Mouse (Mus musculus) thymus, postnatal 14 days (tissue): ENCODE measurements around the gene Ahctf1.
"Not testable (repeated sequence)": the region's sequence is repeated elsewhere in the genome, so short reads cannot be mapped to it uniquely, and the experiment has no call there.

Source experiments
- DNase-seq: peaks from one replicate; pipeline ENCODE4 v3.0.0; 2021

Ahctf1 gene

DNA sequence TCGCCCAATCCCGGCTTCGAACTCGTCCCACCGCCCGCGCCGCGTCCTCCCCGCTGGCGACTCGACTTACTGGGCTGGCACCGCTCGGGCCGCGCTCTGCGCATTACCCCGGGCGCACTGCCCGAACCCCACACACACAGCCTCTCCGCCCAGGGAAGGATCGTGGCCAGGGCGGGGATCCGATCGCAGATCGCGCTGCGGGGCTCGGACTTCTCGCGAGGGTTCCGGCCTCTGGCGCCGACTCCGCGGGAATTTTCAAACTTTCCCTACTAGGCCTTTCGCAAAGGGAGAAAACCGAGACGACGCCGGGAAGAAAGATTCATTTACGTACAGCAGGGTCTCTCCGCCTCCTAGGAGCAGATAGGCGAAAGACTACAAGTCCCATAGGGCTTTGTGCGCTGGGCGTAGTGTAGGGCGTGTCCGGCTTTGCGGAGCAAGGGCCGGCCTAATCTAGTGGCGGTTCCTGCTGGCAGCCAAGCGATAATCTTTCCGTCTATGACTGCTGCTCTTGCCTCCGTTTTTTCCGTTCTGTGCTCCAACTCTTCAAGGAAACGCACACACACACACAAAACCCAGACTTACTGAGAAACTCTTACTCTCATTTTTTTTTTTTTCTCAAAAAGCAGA is at the start of gene Ahctf1:
Ahctf1 (minus strand) TSS at position 168 of the 627 bp plus-strand sequence.
- DNase-seq = peak; percentile 93

DNA sequence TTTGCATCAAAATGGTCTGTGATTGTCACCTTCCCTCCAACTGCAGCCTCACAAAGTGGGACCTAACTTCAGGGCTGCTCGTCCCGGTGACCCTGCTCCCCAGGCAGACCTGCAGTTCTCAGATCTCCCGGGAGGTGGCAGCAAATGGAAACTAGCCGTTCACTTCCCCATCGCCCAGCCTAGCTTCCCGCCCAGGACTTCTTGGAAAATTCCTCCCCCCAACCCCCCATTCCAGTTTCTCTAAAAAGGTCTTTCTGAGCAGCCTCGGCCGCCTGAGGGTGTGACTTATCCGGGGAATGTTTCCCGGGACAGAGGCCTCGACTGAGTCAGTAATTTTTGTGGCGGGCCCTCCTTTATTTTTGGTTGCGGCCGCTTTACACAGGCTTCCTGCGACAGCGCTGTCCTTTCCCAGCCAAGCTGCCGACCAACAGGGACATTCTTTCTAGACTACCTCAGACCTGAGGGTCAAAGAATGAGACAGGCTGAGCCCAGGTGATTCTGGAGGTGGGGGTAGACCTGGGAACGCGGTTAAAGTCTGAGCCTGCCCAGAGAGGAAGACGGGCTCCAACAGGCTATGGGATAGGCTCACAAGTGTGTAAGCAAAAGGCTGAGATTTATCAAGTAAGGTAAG is 44.4 kb upstream of the Ahctf1 start:
- peak; percentile 81 for DNase-seq

DNA sequence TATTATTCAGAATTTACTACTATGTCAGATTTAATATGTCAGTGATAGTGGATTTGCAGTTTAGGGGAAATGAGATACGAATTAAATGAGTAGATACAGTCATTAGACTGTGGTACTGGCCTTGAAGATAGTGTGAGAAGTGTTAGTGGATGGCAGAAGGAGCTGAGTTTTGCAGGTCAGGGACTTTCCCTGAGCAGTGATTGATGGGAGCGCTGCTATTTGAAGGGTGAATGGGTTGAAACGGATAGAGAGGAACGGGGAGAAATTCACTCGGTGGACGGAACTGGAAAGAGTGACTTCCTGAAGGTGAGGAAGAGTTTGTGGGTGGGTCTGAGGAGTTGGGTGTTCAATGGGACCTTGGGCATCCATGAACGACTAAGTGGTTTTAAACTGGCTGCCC is 43.7 kb upstream of the Ahctf1 start:
- no peak for DNase-seq

DNA sequence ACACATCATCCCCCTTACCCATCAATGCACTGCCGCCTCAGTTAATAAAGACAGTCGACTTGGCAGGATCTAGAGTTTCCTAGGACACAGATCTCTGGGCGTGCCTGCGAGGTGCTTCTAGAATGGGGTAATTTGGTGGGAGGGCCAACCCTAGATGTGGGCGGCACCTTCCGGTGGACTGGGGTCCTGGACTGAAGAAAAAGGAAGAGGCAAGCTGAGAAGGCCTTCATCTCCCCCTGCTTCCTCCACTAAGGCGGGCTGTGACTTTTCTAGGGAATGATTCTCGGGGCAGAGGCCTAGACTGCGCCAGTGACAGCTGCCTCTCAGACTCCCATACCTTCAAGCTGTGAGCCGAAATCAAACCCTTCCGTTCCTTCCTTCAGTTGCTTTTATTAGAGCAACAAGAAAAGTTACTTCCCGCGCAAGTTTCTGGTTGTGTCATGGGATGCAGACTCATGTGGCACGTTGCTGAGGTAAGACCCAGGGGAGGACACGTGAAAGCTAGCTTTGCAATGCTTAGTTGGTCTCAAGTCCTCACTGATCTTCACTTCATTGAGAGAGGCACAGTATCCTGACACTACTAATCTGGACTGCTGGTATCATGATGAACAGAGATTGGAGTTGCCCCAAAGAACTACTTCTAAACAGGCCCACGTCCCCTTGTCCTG is 42.5 kb upstream of the Ahctf1 start:
- DNase-seq = no peak

DNA sequence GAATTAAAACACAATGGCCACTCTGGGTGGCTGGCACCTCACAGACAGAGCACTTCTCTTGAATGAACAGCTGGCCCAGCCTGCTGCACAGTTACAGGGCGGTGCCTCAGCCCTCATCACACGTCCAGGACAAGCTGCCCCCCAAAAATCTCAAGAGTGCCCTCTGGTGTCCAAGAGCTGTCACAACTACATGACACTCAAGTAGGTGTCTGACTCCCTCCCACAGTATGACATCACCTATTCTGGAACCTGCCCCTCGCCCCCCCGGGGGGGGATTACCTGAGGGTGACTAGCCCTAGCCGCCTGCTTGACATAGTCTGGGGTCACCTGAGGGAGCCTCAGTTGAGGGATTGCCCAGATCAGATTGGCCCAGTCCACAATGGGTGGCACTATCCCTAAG is 41.4 kb upstream of the Ahctf1 start:
- DNase-seq = peak; percentile 80

DNA sequence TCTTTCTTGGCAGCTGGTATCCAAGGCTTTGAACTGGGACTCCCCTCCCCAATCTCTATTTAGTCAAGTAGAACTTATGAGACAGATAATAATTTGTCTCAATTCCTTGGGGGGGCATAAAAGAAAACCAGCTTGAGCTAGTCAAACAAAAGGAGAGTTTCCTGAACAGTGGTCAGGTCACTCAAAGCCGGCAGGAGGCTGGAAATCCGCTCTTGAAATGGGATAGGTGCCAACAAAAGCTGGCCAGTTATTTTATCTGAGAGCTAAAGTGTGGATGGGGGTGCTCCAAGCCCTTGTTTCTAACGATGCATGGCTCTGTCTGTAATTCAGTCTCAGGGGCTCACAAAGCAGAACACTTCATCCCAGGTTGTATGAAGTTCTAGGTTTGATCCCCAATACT is 40.5 kb upstream of the Ahctf1 start:
- DNase-seq = no peak

DNA sequence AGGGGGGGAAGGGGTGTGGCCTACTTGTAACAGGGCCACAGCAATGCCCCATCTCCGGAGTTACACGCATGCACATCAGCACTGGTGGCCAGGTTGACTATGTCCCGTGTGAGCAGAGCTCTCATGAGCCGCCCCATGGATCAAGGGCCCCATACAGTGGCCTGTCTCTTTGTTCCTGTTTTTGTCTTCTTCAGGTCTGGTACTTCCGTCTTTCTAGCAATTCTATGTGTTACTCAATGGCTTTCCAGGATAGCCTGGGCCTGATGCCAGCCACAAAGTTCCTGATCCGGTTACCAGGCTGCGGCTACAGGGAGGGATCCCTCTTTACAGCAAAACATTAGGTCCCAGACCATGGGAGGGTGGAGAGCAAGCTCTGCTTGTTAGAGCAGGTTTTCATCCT is 39.1 kb upstream of the Ahctf1 start:
- DNase-seq = no peak

DNA sequence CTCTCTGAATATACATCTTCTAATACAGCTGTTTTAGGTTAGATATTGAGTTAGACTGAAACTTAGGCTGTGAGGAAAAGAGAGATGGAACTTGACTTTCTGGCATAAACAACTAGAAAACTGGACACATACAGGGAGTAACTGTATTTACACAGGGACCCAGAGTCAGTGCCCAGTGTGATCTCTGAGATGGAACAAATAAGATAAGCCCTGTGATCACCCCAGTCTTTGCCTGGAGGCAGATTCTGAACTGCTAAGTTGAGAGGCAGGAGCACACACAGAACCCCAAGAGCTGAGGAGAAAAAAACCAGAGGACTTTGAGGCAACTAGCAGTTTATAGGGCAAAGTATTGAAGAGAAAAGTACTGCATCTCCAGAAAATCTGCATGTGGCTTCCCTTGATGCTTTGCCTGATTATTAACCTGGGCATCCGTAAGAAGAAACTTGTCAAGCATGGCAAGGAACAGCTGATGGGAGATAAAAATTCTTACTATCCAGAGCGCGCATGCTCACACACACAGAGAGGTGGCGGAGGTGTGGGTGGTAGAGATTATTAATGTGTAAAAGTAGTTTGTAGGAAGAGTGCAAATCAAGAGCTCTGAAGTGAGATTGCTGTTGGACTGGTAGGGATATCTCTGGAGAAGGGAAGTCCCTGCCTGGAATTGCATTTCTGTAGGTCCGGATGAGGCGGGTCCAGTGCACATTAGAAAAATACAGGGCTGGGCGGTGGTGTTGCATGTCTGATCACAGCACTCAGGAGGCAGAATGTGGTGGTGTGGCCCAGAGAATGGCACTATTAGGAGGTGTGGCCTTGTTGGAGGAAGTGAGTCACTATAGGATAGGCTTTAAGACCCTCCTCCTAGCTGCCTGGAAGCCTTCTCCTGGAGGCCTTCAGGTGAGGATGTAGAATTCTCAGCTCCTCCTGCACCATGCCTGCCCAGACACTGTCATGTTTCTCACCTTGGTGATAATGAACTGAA is 33.2 kb upstream of the Ahctf1 start:
- no peak for DNase-seq

DNA sequence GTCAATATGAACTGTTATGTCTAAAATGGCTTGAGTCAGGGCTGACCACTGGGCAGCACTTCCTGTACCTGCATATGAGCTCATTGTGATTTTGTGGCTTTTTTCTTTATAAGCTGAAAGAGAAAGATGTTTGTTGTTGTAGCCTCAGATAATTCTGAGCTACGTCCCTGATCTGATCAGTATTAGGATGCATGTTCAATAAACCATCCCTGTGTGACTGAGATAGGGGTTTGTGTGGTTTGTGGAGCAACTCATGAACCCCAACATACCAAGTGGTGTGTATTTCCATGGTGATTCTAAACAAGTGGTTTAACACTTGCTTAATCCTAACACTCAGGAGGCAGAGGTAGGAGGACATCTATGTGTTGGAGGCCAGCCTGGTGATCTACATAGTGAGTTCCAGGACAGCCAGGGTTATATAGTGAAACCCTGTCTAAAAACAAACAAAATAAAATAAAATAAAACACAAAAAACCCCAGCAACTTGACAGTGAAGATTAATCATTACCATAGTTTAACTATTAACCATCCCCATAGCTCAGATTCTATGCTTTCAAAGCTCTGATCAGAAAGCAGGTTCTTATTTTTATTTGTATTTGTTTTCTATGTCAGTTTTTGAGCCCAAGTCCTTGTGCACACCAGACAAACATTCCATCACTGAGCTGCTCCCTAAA is 32.4 kb upstream of the Ahctf1 start:
- no peak for DNase-seq

DNA sequence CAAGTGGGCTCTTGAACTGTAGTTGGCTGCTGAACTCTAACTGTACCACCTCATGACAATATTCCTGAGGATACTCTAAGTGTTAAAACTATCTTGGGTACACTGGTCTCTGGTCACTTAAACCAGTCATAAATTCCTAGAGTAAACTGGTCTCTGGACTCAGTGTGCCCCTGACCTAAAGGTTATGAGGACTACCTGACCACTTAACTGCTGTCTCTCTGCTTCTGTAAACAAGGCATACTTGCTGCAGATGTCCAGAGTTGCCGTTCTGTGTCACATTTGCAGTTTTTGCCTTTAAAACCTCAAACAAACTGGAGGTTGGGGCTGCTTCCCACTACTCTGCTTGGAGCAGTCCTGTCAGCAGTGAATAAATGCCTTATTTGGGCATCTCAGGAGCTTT is 30.1 kb upstream of the Ahctf1 start:
- DNase-seq = no peak

DNA sequence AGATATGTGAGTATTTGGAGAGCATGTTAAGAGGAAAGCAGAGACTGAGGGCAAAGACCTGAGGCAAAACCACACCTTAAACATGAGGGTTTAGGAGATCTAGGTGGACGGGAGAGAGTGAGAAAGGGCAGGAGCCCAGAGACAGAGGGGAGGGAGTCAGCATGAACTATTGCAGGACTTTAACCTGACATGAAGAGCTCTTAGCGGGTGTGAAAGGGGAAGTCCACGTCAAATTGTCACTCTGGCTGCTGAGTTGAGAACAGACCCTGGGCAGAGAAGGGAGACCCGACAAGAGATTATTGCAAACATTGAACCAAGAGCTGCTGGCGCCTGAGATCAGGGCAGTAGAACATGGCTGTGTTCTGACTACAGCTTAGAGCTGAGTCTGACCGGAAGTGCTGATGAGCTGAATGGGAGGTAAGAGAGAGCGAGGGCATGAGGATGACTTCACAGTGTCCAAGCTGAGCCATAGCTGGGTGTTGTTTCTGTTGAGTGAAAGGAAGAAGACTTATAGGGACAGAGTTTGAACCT is 29.3 kb upstream of the Ahctf1 start:
- no peak for DNase-seq

DNA sequence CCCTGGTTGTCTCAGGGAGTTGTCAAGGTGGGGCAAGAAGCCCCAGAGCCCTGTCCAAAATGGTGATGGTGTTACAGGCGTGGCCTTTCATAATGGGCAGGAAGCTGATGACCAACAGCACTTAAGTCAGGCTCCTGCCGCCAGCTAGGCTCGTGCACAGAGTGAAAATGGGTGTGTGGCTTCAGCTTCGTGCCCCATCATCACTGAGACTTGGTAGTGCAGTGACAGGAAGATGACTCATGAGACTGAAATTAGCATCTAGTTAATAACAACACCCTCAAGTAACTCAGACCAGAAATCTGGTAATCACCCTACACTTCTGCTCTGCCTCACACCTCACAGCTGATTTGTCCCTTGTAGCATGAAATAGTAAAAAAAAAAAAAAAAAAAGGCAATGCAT is 25.4 kb upstream of the Ahctf1 start:
- no peak for DNase-seq

DNA sequence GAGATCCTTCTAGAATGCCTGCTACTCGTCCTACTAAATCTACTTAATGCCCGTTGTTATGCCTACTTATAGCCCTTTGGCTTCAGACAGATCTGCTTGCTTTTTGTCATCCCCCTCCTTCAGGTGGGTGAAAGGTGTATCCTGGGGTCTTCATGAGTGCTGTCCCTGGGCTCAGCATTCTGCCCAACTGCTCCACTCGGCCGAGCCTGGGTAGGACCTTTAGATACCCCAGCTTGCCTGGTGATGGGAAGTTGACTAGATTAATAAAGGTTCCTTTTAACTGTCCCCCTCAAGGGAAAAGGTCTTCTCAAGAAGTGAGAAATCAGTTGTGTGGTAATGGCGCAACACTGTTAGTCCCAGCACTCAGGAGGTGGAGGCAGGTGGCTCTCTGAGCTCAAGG is 24.6 kb upstream of the Ahctf1 start:
- DNase-seq = no peak

DNA sequence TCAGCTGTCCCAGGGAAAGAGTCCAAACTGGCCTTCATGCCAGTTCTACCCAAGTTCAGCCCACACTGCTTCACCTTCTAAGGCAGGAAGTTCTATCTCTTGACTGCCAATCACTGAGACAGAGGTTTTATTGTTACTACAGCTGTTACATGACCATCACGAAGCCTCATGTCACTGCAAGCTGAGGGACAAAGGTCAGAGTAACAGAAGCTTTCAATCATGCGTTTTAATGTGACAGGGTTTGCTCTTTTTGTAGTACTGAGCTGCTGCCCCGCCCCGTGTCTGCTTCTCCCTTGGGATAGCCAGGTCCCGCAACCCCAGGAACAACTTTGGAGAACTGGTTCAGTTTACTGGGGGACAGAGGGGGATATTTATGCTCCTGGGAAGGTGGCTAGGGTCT is 21.1 kb upstream of the Ahctf1 start:
- DNase-seq = no peak

DNA sequence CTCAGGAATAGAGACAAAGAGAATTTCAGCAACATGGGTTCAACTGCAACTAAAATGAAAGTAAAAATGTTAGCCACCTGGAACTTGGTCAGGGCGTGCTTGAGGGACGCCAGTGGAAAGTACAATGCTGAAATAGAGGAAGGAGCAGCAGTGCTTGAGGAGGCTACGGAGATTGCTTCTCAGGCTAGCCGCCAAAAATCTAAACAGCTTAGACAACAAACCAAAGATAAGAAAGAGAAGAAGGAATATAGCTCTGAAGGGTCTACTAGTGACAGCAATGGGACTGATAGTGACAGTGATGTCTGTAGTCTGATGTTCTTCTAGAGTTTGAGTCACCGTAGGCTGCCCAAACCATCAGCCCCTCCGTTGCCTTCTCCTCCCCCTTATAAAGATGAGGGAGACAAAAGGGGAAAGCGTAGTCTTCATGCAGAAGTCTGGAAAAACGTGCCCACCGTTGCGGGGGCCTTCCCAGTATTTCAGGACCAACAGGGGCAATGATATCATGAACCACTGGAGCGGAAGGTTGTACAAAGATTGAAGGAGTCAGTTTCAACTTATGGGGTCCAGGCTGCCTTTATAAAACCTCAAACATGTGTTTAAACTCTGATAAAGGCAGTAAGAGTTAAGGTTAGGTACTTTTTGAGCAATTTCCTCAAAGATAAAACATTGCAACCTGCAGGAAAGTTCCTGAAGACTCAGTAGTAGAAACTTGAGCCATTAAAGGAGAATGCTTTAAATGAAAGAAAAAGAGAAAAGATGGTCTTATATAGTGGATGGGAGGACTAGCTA is 15.2 kb upstream of the Ahctf1 start:
- DNase-seq = not testable (repeated sequence)

DNA sequence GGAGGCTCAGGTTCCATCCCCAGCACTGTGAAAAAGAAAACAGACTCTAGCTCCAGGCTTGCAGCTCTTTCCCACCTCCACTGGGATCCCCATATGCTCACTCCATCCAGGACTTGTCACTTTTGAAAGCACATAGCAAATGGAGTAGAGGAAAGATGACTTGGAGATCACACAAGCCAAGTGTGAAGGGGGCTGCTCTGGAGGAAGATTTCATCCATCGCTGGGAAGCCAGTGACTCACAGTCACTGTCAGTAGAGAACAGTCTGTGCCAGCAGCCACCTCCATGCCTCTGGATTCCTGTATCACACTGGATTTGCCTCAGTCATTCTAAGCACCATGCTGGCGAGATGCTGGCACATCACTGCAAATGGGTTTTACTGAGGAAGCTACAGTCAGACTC is 11.1 kb upstream of the Ahctf1 start:
- DNase-seq = no peak

DNA sequence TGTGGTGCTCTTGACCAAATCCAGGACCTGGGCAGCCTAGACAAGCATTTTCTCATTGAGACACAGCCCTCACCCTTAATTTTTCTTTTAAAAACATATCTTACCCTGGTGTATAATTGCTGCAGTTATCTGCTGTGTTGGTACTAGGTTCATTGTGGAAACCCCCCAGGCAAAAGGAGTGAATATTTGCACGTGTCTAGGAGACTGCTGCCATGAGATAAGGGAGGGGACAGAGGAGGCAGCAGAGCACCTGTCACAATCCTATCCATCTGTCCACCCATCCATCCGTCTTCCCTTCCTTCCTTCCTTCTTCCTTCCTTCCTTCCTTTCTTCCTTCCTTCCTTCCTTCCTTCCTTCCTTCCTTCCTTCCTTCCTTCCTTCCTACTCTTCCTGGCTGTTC is 9.9 kb upstream of the Ahctf1 start:
- DNase-seq = no peak

DNA sequence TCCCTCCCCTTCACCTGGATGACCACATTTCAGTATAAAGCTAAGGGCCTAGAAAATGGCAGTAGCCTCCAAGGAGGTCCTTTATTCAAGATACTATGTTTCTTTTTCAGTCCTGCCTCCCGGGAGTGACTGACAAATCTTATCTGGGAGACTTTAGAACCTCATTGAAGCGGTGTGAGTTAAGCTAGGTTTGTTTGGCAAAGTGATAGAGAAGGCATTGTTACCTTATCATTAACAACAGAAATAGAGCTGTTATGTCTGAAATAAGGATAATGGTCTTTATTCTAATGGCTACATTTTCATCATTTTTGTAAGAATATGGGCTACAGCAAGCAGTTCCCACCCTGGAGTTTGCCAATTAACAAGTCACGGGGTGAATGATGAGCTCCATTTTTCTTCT is 4.8 kb upstream of the Ahctf1 start:
- no peak for DNase-seq

DNA sequence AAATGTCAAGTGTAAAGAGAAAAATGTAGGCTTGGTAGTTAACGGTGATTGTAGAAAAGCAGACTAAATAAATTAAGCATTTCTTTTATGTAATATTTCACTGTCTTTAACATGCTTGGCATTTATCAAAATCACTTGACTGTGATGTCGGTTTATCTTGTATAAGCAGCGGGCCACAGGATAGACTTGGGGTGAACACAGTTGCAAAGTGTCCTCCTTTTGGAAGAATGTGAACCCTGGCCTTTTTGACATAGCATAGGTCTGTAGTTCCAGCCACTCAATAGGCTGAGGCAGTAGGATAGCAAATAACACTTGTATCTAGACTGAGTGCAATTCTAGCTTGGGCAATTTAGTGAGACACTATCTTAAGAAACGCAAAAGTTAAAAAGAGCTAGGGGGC is 4.0 kb upstream of the Ahctf1 start:
- DNase-seq = no peak

DNA sequence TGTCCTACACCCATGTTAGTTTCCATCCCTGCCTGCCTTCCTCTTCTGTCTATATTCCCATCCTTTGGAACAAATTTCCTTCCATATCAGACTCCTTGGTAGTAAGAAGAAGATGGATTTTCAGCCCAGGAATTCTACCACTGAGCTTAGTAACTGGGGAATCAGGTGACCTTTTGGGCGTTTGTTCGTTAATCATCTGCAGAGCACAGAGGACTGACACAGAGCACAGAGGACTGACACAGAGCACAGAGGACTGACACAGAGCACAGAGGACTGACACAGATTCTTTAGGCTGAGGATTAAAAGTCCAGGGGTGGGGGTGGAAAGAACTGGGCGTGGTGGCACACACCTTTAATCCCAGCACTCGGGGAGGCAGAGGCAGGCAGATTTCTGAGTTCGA is 2.3 kb upstream of the Ahctf1 start:
- DNase-seq = no peak

DNA sequence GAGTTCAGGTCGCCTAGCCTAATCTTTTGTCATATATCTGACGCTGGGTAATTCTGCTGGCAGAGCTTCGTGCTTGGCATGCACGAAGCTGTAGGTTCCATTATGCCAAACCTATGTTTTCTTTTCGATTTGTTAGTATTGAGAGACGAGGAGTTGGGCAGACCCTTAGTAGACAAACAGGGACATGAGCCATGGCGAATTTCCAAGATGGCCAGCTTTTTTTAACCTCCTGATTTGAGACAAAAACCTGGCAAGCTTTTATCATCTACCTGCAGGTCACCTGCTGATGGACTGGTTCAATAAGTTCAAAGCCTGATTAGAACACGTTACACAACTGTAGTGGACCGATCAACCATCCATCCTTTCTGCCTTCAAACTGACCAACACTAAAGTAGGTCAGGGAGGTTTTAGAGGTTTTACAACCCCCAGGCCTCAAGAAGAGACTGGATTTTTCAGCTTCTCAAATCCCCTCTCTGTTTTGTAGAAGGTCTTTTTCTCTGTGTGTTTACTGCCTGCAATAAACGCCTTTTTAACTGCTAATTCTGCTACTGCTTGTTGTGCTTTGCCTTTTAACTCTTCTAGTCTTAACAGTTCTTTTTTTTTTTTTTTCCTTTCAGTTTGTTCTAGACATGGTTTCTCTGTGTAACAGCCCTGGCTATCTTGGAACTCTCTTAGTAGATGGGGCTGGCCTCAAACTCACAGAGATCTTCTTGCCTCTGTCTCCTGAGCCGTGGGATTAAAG is 831 bp upstream of the Ahctf1 start:
- DNase-seq = no peak
